Mouse (Mus musculus): ENCODE measurements around the gene Ap1g2.

The Ap1g2 gene

GRCm38 (mm10) chr14:55105836-55106809, at the start of gene Ap1g2:
TSS of gene Ap1g2 (minus strand) at chr14:55106593.
- DNase-seq: peak; percentile 88

- DNase-seq: no peak
These were observed 46.6 kb upstream of the Ap1g2 start for GRCm38 (mm10) chr14:55152951-55153481.

GRCm38 (mm10) chr14:55152174-55152573, 45.8 kb upstream of the Ap1g2 start:
- no peak for DNase-seq

- no peak for DNase-seq
These were observed 44.6 kb upstream of the Ap1g2 start for GRCm38 (mm10) chr14:55150985-55151384.

- DNase-seq: no peak
These were observed 42.6 kb upstream of the Ap1g2 start for GRCm38 (mm10) chr14:55149041-55149440.

GRCm38 (mm10) chr14:55148363-55148915, 42.0 kb upstream of the Ap1g2 start:
- peak; percentile 68 for DNase-seq

GRCm38 (mm10) chr14:55146829-55147401, 40.5 kb upstream of the Ap1g2 start:
- DNase-seq: peak; percentile 12

- DNase-seq: no peak
These were observed 39.9 kb upstream of the Ap1g2 start for GRCm38 (mm10) chr14:55146324-55146723.

GRCm38 (mm10) chr14:55139313-55139712, 32.9 kb upstream of the Ap1g2 start:
- no peak for DNase-seq

- no peak for DNase-seq
These were observed 29.3 kb upstream of the Ap1g2 start for GRCm38 (mm10) chr14:55135676-55136075.

- DNase-seq: no peak
These were observed 20.1 kb upstream of the Ap1g2 start for GRCm38 (mm10) chr14:55126521-55126920.

GRCm38 (mm10) chr14:55125711-55126110, 19.3 kb upstream of the Ap1g2 start:
- no peak for DNase-seq

GRCm38 (mm10) chr14:55122359-55122758, 16.0 kb upstream of the Ap1g2 start:
- no peak for DNase-seq

- DNase-seq: peak; percentile 93
These were observed 15.6 kb upstream of the Ap1g2 start for GRCm38 (mm10) chr14:55121947-55122346.

GRCm38 (mm10) chr14:55119421-55120134, 13.2 kb upstream of the Ap1g2 start:
- peak; percentile 45 for DNase-seq

GRCm38 (mm10) chr14:55118852-55119251, 12.5 kb upstream of the Ap1g2 start:
- peak; percentile 92 for DNase-seq

- DNase-seq: peak; percentile 88
These were observed 10.2 kb upstream of the Ap1g2 start, which contains the start of gene Jph4 for GRCm38 (mm10) chr14:55116425-55117200. TSS of gene Jph4 (minus strand) at chr14:55116935.

GRCm38 (mm10) chr14:55115846-55116245, 9.5 kb upstream of the Ap1g2 start:
- DNase-seq: peak; percentile 80

GRCm38 (mm10) chr14:55114759-55115701, 8.6 kb upstream of the Ap1g2 start:
- DNase-seq: peak; percentile 86

- peak; percentile 84 for DNase-seq
These were observed 7.7 kb upstream of the Ap1g2 start for GRCm38 (mm10) chr14:55113975-55114645.
